Mouse (Mus musculus): ENCODE results near the gene Eif4ebp2.

DNA sequence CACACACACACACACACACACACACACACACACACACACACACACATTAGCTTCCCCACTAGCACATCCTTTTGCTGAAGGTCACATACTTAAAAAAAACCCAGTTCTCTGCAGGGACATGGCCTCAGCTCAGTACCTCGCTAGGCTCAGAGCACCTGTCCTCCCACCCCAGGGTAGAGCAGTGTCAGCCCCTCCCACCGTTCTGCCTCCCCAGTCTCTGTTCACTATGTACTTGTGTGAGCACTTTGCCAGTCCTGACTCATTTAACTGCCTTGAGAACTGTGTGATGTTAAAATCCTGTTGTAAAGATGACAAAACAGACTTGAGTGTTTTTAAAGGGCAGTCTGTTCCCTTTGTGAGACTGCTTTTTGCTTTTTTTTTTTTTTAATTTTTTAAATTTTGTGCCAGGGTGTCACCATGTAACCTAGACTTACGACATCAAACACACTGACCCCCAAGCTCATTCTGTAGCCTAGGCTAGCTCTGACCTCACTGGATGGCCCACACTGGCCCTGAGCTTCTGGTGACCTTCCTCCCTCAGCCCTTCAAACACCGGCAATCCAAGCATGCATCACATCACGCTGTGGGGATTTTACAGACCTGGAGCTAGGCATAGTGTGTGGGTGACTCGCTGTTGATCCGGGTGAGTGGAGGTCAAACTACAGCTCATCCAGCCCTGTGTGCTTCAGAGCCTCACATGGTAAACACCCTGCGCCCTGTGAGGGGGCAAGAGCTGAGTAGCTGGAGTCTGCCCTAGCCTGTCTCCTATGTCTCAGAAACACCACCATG, 34.3 kb upstream of the Eif4ebp2 start:
- no peak for TF ChIP-seq CTCF (IDR thresholded peaks at IDR 0.05; ENCODE audit: extremely low read depth, insufficient read length, insufficient replicate concordance, low read depth, low read length)
- no peak for TF ChIP-seq POLR2A (IDR thresholded peaks at IDR 0.05; ENCODE audit: low read depth, low read length)
